Mouse (Mus musculus): ENCODE data around the gene Slc48a1.

The Slc48a1 gene

DNA sequence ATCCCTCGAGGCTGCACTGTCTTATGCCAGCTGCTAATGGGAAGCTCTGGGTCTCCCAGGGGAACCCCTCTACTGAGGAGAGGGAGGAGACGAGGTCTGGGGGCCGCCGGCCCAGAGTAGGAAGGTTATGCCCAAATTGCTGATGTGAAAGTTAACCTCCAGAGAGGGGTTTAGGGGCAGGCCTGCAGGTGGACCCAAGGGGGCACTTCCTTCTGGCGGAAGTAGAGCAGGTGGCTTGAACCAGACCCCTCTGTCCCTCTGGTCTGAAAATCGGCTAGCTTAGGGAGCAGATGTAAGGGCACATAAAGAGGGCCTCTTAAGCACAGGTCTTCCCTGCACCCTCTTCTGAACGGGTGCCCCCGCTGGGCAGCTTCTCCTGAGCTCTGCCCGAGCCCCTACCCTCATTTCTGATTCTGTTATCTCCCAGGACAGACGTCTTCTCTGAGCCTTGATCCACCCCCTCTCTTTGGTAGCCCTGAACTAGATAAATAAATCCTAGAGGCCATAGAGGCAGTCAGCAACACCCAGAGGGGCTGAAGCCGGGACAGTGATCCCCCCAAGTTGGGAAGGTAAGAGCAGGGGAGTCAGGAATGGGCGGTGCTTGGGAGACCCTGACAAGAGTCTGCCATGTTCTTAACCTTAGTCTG is 47.7 kb downstream of the Slc48a1 start:
- DNase-seq (ENCODE audit: low read depth) = no peak

DNA sequence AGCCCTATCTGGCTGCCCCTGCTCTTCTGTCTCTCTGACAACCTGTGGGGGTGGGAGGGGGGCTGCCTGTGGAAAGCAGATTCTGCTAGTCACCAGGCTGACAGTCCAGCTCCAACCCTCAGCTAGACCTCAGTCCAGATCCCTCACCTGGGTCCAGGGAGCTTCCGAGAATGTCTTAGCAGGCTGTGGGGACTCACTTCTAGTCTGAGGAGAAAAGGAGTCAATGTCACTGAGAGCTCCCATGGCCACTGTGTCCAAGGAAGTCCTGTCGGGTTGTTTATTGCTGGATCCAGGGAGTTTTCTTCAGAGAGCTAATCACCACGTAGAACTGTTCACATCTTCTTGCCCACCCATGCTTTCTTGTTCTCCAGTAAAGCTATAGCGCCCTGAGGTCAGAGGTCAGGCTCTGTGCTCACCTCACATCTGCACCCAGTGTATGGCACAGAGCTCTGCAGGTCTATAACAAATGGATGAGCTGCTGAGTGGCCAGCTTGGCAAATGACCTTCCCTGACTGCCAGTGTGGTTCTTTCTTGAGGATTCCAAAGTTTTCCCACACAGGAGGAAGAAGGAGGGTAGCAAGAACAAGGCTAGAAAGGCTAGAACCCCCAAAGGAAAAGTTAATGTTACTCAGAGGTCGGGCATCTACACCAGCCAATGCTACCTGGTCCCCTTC is 48.4 kb downstream of the Slc48a1 start:
- no peak for DNase-seq (ENCODE audit: low read depth)

DNA sequence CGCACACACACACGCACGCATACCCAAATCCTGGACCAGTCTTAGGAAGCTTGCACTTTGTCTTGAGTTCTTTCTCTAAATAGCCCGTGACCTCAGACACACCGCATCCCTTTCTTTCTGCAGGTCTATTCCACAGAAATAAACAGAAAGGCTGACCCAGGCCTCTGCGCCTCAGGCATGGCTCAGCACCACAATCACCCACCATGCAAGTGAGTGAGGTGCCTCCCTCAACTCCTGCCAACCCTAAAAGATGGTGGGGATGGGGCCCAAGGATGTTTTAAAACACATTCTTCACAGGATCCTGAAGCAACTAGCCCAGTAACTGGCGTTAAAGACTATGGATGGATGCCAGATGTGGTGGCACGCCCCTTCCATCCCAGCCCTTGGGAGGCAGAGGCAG is 49.1 kb downstream of the Slc48a1 start:
- DNase-seq (ENCODE audit: low read depth) = no peak

DNA sequence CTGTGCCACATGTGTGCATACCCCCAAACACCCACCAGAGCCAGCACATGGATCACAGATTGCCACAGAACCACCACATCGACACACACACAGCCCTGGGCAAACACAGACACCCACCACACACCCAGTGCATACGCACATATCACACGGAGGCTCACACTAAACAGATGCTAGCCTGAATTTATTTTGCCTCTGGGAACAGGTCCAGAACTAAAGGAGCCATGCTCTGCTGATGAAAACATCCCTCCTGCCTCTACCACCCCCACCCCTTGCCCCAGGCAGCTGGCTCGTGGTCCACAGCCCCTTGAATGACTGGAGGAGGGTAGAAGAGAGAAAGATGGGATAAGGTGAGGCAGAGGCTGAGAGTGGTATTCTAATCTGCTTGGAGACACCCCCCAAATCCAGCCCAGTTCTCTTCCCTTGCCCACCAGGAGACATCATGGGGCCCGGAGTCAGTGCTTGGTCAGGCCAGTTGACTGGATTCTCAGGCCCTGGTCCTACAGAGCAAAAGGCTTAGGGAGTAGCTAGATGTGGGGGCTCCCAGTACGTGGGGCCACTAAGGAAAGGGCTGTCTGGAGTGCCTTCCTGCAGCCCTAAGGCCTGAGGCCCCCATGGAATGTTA is 50.0 kb downstream of the Slc48a1 start:
- no peak for DNase-seq (ENCODE audit: low read depth)

DNA sequence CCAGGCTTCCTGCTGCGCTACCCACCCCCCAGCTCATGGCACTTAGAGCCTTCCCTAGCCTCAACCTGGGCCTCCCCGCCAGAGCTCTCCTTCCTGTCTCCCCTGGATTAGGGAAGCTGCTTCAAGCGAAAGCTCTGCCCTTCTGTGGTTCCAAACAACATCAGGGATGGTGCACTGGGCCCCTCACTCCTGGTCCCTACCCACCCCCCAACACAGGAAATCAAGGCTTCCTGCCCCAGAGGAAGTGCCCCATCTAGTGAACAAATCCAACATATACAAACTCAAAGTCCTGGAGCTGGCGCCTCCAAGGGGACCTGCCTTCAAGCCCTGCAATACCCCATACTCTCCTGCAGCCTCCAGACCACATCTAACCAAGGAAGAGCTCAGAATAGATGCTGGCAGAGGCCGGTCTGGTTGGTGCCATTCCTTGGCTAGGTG is 50.6 kb downstream of the Slc48a1 start:
- peak; percentile 78 for DNase-seq (ENCODE audit: low read depth)

DNA sequence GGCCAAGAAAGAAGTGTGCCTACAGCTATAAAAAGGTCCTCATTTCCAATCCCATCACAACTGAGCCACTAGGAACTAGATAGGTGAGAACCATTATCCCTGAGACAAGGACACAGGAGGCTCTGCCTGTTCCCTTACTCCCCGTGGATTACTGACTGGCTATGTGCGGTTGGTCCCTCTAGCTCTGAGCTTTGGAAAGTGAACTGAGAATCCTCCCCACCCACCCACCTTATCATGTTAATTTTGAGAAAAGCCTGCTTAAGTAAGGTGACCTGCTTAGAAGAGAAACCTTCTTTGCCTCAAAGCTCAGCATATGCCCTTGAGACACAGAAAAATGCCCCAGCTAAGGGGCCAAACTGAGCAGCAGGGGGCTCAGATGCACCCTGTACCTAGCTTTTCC is 51.1 kb downstream of the Slc48a1 start:
- peak; percentile 49 for DNase-seq (ENCODE audit: low read depth)

DNA sequence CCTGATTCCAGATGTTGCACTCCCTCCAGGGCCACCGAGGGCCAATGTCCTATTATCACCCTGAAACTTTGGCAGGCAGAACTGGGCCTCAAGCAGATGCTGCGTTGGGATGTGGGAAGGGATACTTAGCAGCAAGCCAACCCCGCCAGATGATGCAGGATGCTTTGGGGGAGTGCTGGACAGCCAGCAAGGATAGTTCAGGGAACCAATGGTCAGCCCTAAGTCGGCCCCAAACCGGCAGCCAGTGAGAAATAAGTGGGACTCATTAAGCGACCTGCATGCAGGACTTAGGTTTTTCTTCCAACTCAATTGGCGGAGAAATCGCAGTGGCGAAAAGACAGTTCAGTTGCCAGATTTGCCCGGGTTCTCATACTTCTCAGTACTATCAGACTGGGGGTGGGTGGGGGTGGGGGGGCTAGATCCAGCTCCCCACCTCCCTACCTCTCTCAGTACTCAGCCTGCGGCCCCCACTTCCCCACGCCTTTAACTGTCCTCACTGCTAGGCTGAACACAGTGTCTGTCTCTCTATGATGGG is 52.0 kb downstream of the Slc48a1 start:
- DNase-seq (ENCODE audit: low read depth) = peak; percentile 66

DNA sequence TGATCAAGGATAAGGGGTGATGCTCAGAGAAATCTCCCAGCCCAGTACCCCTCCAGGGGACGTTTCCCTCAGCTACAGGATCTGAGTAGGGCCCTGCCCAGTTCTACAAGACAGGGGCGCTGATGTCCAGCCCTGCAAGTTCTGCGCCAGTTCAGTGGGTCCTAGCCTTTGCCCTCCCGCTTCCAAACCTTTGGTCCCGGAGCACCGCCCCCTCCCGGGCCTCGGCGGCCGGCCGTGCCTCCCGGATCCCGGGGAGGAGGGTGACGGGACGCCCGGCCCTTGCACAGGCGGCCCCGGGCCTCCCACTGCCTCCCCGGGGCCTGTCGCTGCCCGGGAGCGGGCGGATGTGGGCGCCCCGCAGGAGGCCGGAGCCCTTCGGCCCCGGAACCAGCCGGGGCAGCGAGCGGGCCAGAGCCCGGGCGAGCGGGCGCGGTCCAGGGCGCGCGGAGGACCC is 52.5 kb downstream of the Slc48a1 start:
- DNase-seq (ENCODE audit: low read depth) = no peak

DNA sequence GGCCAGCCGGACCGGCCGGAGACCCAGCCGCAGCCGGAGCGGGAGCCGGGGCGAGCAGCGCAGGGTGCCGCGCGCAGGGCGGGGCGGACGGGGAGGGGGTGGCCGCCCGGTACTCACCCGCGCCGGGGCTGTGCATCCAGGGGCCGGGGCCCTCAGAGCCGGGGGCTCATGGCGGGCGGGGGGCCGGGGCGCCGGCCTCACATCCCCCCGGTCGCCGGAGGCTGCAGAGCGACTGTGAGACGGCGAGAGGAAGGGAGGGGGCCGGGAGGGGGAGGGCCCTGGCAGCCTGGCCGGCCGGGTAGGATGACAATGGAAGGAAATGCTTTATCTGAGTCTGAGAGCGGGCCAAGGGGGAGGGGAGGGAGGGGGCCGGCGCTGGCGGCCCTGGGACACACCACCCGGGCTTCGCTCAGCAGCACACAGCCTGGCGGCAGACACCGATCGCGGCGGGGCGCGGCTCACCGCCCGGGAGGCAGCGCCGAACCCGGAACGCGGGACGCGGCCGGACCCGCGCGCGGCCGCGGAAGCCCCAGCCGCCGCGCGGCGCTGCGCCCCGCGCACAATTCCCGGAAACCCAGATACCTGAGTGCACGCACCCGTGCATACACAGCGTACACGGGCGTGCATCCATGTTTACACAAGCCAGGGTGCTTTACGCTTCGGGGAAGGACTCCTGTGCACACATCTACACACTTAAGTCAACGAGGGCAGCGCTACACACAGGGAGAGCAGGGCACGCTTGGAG is 53.1 kb downstream of the Slc48a1 start:
- DNase-seq (ENCODE audit: low read depth) = peak; percentile 83

DNA sequence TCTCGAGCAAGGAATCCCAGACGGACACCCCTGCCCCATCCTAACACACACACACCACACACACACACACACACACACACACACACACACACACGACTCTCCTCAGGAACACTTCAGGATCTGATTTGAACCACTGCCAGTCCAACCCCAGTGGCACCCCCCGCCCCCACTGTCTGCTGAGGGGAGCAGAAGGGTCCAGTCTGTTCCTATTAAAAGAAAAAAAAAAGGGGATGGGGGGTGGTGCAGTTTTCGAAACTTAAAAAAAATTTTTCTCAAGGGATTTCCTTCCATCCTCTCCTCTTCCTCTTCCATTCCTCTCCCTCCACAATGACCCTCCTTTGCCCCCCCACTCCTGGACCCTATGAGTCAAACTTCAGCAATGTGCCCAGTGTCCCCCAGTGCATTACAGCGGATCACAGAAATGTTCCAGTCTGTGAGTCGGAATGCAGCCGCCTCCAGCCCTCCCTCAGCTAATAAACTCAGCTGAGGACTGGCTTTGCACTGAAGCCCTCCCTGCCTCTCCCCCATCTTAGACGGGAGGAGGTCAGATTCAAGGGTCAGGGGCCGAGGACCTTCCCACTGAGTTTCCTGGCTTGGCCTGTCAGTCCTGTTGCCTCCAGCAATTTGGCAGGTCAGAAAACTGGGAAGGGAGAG is 53.8 kb downstream of the Slc48a1 start:
- no peak for DNase-seq (ENCODE audit: low read depth)

DNA sequence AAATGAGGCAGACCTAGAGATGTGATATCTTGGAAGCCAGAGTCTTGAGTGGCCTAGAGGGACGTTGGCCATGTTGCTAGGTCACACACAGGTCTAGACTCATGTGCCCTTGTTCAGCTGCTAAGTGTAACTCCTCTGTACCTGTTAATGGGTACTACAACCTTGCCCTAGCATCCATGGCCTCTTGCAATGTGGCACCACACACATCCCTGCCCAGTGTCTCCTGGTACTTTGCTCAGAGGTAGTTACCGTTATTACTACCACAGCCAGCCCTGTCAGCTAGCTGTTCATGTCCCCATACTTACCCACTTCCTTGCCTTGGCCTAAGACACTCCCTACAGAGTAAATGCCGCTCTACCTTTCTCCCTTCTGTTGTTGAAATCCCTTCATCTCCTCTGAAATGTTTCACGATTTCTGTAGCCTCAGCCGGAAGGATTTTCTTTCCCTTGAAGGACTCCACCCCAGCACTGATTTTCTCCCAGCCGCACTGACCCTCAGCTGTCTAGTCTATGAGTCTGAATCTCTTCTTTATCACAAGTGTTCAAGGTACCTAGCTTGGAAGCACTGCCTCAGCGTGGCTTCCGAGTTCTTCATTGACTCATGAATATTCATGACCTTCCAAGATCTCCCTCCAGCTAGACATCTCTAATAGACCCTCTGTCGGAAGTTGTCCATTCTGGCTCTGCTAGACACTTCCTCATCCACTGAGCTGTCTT is 54.6 kb downstream of the Slc48a1 start:
- peak; percentile 55 for DNase-seq (ENCODE audit: low read depth)

DNA sequence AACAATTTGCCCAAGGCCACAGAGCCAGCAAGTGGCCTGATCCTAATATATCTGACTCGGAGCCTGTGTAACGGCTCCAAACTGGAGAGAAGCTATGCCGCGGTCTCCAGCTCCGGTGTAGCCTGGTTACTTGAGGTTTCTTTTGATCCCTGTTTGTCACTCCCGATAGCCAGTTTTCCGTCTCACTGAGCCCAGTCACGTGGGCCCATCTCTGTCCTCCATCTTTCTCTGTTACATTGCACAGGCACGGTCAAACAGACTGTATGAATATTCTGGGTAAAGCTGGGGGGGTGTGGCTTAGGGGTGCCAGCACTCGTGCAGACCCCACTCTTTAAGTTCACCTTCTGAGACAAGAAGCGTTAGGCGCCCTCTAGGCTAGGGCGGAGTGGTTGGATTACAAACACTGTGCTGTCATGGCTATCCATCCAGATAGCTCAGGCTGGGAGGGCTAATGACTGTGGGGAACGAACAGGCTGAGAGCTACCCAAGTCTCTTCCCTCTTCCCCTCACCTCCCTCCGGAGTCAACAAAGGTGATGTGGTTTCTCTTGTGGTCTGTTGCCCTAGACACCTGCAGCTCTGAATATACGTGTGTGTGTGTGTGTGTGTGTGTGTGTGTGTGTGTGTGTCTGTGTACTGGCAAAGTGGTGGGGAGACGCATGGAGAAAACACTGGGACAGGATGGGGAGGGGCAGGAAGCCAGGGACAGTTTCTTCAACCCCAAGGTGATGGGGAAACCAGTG is 58.0 kb downstream of the Slc48a1 start:
- peak; percentile 79 for DNase-seq (ENCODE audit: low read depth)

DNA sequence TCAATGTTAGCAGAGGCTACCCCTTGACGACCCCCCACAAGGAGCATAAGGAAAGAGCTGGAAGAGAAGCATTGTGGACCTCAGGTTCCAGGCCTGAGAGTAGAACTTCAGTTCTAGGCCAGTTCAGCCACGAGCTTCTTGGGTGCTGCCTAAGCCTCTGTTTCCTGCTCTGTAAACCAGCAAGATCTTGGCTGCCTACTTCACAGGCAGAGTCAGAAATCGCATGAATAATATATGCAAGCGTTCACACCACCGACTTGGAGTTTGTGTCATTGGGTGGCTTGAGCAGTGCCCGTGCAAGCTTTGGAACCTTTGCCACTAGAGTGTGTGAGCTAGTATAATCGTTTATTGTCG is 58.6 kb downstream of the Slc48a1 start:
- DNase-seq (ENCODE audit: low read depth) = peak; percentile 74

DNA sequence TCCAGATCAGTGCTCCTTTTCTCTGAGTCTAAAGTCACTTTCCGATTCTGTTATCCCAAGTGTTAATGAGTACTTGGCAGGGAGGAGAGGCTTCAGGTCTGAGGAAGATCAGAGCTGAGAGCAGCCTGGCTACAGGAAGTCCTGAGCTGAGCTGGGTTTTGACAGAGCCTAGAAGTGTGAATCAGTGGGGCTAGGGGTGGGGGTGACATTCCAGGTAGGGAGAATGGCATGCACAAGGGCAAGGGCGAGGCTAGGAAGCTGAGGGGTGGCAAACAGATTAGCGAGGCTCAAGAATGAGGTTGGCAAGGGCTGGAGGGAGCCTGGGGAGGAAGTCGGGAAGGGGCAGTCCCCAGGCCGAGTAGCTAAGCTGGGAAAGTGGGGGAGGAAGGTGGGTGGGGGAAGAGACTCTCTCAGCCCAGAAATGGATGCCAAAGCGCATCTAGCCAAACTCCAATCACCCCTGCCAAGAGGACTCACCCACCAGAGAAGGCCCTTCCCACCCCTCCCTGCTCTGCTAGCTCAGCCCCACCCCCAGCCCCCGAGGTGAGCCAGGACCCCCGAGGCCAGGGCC is 59.3 kb downstream of the Slc48a1 start:
- peak; percentile 68 for DNase-seq (ENCODE audit: low read depth)

DNA sequence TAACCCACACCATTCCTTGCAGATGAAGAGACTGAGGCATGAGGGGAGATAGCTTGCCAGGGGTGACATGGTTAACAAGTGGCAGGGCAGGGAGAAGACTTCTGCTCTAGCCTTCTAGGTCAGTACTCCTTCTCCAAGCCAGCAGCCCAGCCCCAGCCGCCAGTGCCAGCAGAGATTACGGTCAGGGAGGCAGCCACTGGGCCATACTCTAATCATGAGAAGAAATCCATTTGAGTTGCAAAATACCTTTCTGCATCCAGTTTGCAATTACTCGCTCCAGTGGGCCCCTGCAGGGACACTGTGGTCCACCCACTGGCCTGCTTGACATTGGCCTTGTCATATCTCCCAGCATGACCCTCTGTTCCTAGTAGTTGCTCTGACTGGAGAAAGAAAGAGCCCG is 60.1 kb downstream of the Slc48a1 start:
- DNase-seq (ENCODE audit: low read depth) = peak; percentile 20

DNA sequence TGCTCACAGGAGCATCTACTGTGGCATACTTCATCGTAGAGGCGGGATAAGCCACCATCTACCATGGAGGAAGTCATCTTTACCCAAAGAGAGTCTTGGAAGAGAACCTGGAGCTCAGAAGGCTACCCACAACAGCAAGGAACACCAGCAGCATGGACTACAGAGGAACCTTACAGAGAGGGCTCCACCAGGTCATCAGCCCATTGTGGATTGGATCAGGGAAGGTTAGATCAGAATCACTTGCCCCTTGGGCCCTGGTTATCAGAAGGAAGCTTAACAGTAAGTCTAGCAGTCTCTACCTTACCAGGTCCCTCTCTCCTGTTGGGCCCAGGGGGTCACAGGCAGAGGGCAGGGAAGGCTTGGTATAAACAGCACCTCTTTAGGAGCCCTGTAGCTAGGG is 60.7 kb downstream of the Slc48a1 start:
- peak; percentile 12 for DNase-seq (ENCODE audit: low read depth)

DNA sequence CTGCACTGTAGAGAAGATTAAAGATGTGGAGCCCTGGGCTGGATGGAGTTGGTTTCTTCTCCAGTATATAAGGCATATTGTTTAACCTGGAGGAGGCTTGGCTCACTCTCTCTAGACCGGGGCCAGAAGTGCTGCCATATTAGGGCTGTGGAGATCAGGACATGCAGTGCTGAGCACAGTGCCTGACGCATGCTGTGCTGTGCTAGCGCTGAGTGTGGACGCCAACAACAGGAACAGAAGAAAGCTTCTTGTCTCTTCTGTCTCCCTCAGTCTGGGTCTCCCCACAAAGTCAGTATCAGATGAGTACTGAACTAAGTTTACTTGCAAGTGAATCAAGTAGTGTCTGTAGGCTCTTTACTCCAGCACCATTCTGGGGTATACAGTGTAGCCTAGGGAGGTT is 61.2 kb downstream of the Slc48a1 start:
- DNase-seq (ENCODE audit: low read depth) = peak; percentile 35

DNA sequence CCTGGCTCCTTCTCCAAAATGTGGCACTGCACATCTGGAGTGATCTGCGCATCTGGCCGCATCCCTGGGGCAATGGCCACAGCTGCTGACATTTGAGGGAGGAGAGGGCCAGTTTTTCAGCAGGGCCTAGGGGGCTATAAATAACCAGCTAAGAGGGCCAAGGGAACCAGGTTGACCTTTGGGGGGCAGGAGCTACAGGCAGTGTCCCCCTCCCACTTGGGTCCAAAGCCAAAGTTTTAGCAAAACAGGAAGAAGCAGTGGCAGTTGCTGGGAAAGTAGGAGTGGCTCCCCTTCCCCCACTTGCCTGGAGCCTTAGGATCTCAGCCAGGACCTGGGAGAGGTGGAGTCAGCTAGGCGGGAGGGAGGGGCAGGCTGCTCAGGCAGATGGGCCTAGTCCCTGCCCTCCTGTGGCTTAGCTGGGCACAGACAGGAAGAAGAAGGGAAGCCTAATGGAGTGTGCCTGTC is 61.7 kb downstream of the Slc48a1 start:
- DNase-seq (ENCODE audit: low read depth) = peak; percentile 39

DNA sequence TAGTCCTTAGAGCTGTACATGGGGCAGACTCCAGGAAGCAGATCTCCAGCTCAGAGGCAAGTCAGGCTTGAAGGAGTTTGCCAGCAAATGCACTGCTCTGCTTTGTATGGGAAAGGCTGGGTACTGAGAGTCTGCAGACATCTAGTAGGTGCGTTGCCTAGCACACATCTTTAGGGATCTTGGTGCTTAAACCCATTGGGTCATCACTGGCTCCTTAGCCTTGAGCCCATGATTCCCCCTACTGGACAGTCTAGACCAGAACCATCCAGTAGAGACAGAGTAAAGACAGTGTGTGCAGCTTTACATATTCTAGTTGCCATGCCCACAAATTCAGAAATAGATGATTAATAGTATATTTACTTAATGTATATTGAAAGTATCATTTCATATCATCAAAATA is 62.5 kb downstream of the Slc48a1 start:
- peak; percentile 45 for DNase-seq (ENCODE audit: low read depth)

DNA sequence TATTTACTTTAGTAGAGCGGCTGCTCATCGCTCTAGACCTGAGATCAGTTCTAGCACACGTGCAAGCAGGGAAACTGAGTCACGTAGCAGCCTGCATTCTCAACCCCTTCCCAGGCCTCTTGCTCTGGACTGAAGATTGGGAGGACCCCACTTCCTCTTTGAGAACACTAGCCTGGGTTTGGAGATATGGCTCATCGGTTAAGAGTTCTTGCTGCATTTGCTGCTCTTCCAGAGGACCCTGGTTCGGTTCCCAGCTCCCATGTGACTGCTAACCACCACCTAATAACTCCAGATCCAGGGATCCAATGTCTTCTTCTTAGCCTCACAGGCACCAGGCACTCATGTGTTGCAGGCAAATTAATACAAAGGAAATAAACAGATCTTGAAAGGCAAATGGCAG is 63.1 kb downstream of the Slc48a1 start:
- DNase-seq (ENCODE audit: low read depth) = peak; percentile 25

Data from induced T-regulatory cell, adult 2 months (primary cell).